Mouse (Mus musculus) bone marrow macrophage, adult 2 months (primary cell): ENCODE results near the gene Tspan5.

ENCODE experiments used
- CTCF ChIP-seq: IDR thresholded peaks from 2 replicates; pipeline ENCODE4 v1.5.1; 2012; ENCODE audit warnings: low read depth, mild to moderate bottlenecking, low read length, moderate library complexity
- POLR2A ChIP-seq: IDR thresholded peaks from 2 replicates; pipeline ENCODE4 v1.6.1; 2012; ENCODE audit warnings: mild to moderate bottlenecking, low read depth, low read length, borderline replicate concordance

GRCm38 (mm10) chr3:138855387-138855786 lies 113.4 kb downstream of the Tspan5 start:
- TF ChIP-seq POLR2A (no peak), CTCF (no peak)
